Mouse (Mus musculus): Measurements from ENCODE around the gene Rsf1.

Rsf1 gene

DNA sequence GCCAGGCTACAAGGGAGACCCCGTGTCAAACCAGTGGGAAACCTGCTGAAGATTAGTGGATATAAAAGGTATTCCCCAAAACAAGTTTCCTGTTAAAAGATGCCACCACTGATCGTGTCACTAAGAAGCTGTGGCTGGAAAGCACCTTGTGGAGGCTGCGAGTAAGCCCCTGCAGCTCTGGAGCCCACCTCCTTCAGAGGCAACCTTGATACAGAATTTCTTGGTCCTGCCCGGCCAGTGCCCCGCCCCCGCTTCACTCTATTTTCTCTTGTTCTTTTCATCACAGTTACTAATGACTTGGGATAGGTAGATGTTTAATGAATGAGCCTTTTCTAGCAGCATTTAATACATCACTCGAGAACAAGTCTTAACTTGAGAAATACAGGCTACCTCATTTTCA is 146.4 kb downstream of the Rsf1 start:
- DNase-seq = no peak

DNA sequence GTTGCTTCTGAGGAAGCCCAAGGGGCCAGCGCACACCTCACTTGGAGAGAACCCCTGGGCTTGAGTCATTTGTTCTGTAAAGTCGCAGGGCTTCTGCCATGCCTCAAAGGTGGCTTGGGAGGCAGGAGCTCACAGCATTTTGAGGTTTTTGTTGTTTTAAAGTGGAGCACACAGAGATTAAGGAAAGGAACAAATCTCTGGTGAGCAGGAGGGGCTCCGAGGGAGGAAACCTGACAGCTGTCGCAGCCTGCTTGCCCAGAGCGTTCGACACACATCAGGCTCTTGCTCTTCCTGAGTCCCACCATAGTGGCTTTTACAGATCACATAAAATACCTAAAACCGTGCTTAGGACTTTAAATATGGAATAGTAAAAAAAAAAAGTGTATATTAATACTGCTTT is 147.1 kb downstream of the Rsf1 start:
- no peak for DNase-seq

DNA sequence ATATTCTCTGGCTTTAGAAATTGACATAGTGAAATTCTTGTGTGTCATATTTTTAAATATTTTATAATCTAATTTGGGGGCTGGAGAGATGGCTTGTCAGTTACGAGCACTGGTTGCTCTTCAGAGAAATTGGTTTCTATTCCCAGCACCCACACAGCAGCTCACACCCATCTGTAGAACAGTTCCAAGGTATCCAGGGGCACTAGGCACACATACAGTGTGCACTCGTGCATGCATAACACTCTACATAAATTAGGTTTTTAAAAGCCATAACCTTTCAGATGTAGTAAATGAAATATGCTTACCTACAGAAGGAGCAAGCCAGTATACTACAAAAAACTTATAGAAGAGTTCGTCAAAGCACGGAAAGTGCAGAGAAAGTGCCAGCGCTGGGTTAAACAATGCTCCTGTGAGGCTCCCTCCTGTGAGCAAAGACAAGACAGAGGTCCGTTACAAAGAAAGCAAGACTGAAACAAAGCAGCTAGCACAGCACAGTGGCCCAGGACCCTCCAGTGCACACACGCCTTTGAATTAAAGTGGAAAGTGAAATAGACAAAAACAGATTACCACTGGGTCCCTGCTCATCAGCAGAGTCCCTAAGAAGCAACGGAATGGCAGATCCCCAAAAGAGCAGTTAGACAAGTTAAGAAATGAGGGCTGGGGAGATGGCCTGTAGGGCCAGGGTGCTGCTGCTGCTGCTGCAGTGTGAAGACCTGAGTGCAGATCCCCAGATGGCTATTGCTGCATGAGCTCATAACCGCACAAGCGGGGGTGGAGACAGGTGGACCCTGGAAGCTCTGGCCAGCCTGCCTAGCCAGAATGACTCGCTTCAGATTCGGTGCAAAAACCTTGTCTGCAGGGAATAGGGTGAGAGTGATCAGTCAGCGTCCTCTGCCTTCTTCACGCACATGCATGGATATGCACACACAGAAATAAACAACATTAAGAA is 149.3 kb downstream of the Rsf1 start:
- no peak for DNase-seq

DNA sequence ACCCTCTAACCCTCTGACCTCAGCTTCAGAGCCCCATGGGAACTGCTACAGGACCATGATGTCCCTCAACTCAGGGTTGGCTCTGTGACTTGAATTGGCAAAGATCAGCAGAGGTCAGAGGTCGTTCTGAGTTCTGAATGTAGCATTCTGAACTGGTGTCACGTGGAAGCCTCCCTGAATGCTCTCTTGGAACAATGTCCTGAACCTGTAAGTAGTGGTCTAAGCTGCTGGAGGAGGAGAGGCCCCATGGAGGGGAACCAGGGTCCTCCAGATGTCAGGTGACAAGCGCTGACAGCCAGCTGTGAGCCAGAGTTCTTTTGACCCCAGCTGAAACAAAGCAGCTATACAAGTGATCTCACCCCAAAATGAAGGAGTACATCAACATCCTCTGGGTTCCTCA is 150.7 kb downstream of the Rsf1 start:
- no peak for DNase-seq

DNA sequence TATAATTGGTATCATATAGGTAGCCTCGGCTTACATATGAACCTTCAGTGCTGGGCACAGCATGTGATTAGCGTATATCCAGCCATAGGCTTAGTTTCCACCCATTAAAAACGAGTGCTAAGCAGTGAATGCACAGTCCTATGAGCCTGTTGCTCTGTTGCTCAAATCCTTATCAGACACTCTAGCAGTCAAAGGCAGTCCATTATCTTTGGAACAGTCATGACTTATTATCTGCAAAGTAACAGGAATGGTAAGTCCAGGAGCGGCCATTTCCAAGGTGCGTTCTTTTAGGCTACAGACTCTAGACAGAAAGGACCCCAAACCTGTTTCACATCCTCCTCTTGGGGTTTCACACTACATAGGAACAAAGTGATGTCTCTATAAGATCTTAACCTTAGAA is 153.9 kb downstream of the Rsf1 start:
- DNase-seq = no peak

DNA sequence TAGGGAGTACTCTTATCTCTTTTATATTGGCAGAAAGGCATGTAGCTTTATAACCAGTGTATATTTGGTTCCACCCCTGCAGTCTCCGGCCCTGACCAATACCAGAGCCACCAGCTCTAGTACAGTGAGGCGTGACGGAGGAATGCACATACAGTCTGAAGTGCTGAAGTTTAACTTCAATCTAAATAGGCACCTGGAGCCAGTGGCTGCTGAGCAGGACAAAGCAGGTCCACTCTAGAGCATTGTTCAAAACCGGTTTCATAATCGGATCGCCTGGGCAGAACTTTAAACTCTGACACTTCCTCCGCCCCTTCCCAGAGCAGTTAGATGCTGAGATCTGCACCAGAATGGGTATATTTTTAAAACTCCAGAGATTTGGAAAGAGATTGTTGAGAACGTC is 155.3 kb downstream of the Rsf1 start:
- DNase-seq = no peak

DNA sequence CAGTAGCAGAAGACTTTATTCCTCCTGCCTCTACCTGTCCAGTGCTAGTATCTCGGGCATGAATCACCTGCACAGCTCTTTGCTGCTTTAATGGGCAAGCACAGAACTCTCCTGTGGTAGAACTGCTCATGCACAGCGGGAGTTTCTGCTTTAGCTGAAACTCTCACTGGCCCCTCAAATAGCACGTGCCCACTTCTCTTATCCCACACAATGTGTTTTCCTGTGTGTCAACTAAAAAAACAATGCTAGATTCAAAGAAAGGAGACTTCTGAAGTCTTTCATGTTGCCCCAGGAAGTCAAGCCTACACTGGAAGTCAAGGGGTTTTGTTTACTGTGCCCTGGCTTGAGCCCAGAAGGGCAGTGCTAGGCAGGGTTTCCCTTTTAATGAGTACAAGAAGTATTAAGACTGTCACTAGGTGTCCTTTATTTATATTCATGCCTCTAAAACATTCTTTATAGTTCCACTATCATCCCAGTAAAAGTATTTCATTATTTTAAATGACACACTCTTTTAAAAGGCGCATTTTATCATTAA is 156.3 kb downstream of the Rsf1 start:
- no peak for DNase-seq

DNA sequence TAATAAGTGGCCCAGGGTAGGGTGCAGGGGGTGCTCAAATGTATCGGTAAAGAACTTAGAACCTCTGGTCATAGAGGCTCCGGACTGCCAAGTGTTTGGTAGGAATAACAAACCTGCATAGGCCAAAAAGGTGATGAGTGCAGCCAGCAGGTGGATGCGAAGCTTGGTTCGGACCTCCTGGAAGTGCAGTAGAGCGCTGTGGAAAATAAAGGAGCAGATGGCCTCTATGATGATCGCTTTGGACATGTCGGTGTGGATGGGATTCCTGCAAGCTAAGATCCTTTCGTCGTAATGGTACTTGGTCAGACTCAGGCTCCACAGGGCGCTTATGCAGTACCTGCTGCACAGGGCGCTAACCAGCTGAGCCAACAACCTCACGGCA is 157.6 kb downstream of the Rsf1 start:
- no peak for DNase-seq

DNA sequence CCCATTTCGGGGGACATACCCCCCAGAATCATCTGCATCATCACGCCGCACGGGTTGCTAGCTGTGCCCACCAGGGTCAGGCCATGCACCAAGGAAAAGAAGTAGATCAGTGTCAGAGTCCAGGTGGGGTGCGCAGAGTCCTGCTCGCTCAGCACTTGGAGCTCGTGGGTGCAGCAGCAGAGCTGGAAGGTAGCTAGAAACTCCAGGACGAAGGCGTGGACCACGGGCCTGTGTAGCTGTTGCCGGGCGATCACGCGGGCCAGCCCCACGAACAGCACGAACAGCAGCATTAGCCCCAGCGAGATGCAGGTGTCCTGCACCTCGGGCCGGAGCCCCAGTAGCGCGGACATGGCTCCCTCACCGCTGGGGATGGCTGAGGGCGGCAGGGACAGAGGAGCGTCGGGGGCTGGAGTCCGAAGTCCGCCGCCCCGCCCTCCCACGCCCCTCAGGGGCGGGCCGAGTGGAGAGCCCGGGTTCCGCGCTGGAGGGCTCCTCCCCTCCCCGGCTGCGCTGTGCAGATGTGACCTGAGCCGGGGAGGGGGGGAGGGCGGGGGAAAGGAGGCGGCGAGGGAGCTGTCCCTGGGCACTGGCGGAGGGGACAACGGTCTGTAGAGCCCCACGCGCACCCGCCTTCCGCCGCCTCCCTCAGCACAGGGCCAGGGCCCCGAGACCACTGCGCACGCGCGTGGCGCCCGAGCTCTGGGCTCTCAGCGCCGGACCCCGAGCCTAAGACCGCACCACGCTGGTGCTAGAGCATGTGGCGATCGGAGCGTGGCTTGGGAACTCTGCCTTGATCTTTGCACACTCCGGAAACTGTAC is 158.2 kb downstream of the Rsf1 start, which contains the start of gene Aqp11:
Gene Aqp11, minus strand, starts transcription at position 652 of the 819 bp plus-strand sequence.
- peak; percentile 80 for DNase-seq

DNA sequence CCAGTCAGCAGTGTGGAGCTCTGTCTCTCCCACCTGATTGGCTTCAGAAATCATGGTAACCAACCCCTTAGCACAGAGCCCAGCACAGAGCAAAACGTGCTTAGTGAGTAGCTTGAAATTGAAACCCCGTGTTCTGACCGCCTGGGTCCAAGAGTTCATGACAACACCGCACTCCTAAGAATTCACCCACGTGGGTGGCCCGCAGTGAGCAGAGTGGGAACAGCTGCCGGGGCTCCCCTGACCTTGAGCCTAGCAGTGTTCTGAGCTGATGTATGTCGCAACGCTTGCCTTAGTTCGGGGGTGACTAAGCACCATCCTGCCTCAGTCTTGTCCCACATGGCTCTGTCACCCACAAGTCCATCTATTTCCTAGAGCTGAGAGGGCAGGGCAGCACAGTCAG is 161.3 kb downstream of the Rsf1 start:
- no peak for DNase-seq

DNA sequence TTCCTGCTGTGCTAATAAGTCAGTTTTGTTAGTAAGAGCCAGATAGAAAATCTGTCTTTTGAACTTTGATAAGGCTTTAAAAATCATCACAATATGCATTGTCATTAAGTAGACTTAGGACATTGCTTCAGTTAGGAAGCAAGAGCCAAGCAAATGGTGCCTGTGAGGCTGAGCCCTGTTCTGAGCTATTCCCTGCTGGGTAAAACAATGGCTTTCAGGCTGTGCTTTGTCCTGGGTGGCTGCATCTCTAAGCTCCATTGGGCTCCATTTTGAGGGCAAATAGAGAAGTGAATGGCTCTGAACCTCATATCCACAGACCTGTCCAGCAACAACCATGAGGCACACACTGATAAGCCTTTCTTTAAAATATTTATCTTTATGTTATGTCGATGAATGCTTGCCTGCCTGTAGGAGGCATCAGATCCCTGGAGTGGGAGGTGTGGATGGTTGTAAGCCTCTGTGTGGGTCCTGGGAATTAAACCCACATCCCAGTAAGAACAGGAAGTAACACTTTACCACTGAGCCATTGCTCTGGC is 162.1 kb downstream of the Rsf1 start:
- no peak for DNase-seq

Measured in layer of hippocampus, adult 9-11 months (tissue).